Mouse (Mus musculus) intestine, embryonic 14.5 days (tissue): ENCODE measurements around the gene 4933407L21Rik. TPM values are rescaled to one million over a fixed set of nuclear protein-coding genes. Genes with fewer than 3 reads are reported as not detected.
"Not testable (repeated sequence)": the region's sequence is repeated elsewhere in the genome, so short reads cannot be mapped to it uniquely, and the experiment has no call there.

Source experiments
- ATAC-seq: fragments of 200-750 bp; cut with Nextera tagmentation; replicated peaks from 2 replicates; pipeline ENCODE4 v1.8.0; 2017; ENCODE audit warnings: low read depth, moderate number of reproducible peaks, moderate TSS enrichment, moderate library complexity; ENCODE audit not compliant: low FRiP score, low TSS enrichment
- DNase-seq: peaks from one replicate; pipeline ENCODE4 v3.0.0-alpha.2; 2018; ENCODE audit warnings: low spot score
- H3K27ac ChIP-seq: fragments of 300-500 bp; sonication (generic); 2 replicates; pipeline ENCODE4 v1.5.1; 2014; ENCODE audit warnings: low read depth, mild to moderate bottlenecking, control low read depth
- H3K27me3 ChIP-seq: fragments of 300-500 bp; sonication (generic); replicated peaks from 2 replicates; pipeline ENCODE4 v1.6.1; 2014; ENCODE audit warnings: low read length, control low read depth; ENCODE audit not compliant: control insufficient read depth, insufficient read depth
- H3K36me3 ChIP-seq: fragments of 300-500 bp; sonication (generic); 2 replicates; pipeline ENCODE4 v1.6.1; 2014; ENCODE audit warnings: low read length, control low read depth; ENCODE audit not compliant: control insufficient read depth, insufficient read depth
- H3K4me1 ChIP-seq: fragments of 300-500 bp; sonication (generic); replicated peaks from 2 replicates; pipeline ENCODE4 v1.6.1; 2014; ENCODE audit warnings: low read length, control low read depth, mixed read lengths; ENCODE audit not compliant: control insufficient read depth, insufficient read depth
- H3K4me2 ChIP-seq: fragments of 300-500 bp; sonication (generic); 2 replicates; pipeline ENCODE4 v1.6.1; 2014; ENCODE audit warnings: low read length
- H3K4me3 ChIP-seq: fragments of 300-500 bp; sonication (generic); 2 replicates; pipeline ENCODE4 v1.5.1; 2014; ENCODE audit warnings: low read depth, low read length, control low read depth, mixed read lengths
- H3K9ac ChIP-seq: fragments of 300-500 bp; sonication (generic); 2 replicates; pipeline ENCODE4 v1.6.1; 2014; ENCODE audit warnings: mild to moderate bottlenecking, low read length
- H3K9me3 ChIP-seq: fragments of 300-500 bp; sonication (generic); 2 replicates; pipeline ENCODE4 v1.6.1; 2016; ENCODE audit warnings: low read length, control low read depth; ENCODE audit not compliant: control insufficient read depth
- WGBS: fragments of 180-500 bp; shearing (Covaris S2); extraction: QIAGEN DNeasy Blood & Tissue Kit; methylation state at CpG from one replicate; pipeline ENCODE4 v1.1.7; 2014; 5-methylcytosine and 5-hydroxymethylcytosine counted together
- polyA plus RNA-seq: library from polyadenylated mRNA; unstranded; fragments of >200 nt; fragmentation: Nextera tagmentation; extraction: Ambion mirVana; gene quantifications from 2 replicates; pipeline ENCODE4 v1.2.1, GENCODE M21; 2014

4933407L21Rik gene
- polyA plus RNA-seq, 1 experiment from 2014 or later: 0.28 TPM

GRCm38 (mm10) chr1:85977709-85978108 lies 49.4 kb downstream of the 4933407L21Rik start:
- no peak overlapping the region for H3K4me2 ChIP-seq
- H3K9me3 ChIP-seq: no peaks in the 10 kb centered on the region
- no peak overlapping the region for H3K27ac ChIP-seq
- no peak overlapping the region for H3K9ac ChIP-seq
- no peaks in the 10 kb centered on the region for H3K27me3 ChIP-seq
- no peaks in the 10 kb centered on the region for H3K4me1 ChIP-seq
- H3K4me3 ChIP-seq: no peak overlapping the region
- no peaks in the 10 kb centered on the region for H3K36me3 ChIP-seq
- WGBS: 68% methylated on average over 3 of the region's 3 CpGs
- ATAC-seq (no peak), DNase-seq (no peak)

GRCm38 (mm10) chr1:85981738-85982357 lies 53.6 kb downstream of the 4933407L21Rik start:
- ATAC-seq (no peak), DNase-seq (no peak)
- Histone ChIP-seq H3K27me3 (no peaks in the 10 kb centered on the region), H3K9ac (no peak overlapping the region), H3K9me3 (no peaks in the 10 kb centered on the region), H3K4me3 (no peak overlapping the region), H3K36me3 (no peaks in the 10 kb centered on the region), H3K4me1 (no peaks in the 10 kb centered on the region), H3K4me2 (no peak overlapping the region), H3K27ac (no peak overlapping the region)
- 53% methylated on average over 7 of the region's 7 CpGs for WGBS

DNA sequence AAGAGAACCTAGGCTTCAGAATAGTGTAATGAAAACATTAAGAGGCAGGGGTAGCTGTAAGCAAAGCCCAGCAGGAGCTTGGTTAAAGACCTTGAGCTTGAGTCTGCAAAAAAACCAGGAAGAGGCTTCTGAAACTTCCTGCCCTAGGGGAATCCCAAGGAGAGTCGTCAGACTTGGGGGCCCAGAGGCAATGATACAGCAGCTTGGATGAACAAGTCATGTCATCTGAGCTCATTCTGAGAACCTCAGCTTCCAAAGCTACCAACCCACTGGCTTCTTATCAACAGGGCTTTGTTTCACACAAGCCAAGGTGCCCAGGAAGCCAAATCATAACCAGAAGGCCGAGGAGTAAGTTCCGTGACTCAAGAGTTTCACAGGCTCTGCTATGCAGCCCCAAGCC lies 57.5 kb downstream of the 4933407L21Rik start:
- ATAC-seq: no peak
- WGBS: 79% methylated on average over 3 of the region's 3 CpGs

DNA sequence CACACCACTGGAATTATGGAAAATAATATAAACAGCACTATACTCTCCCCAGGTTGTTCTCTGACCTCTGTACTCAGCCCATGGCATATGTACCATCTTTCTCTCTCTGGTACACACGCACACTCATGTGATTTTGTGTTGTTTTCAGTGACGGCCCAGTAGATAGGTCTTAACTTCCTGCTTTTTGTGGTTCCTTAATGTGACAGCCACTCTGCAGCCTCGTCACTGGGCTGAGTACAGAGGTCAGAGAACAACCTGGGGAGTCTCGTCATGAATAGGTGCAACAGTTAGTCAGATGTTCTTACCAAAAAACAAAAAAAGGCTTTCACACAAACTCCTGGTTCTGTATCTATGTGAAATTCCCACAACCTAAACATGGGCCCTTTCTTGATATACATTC lies 60.1 kb downstream of the 4933407L21Rik start:
- Histone ChIP-seq H3K4me2 (no peak overlapping the region), H3K9ac (no peak overlapping the region), H3K4me3 (no peak overlapping the region), H3K27me3 (no peaks in the 10 kb centered on the region), H3K9me3 (no peaks in the 10 kb centered on the region), H3K27ac (no peak overlapping the region), H3K4me1 (no peaks in the 10 kb centered on the region), H3K36me3 (no peaks in the 10 kb centered on the region)
- ATAC-seq (no peak), DNase-seq (no peak)
- 69% methylated on average over 4 of the region's 4 CpGs for WGBS

More for the DNA sequence above, 57.5 kb downstream of the 4933407L21Rik start:
- Histone ChIP-seq H3K9me3 (no peaks in the 10 kb centered on the region), H3K4me2 (no peak overlapping the region), H3K9ac (no peak overlapping the region), H3K4me3 (no peak overlapping the region), H3K27me3 (no peaks in the 10 kb centered on the region), H3K4me1 (no peaks in the 10 kb centered on the region), H3K27ac (no peak overlapping the region), H3K36me3 (no peaks in the 10 kb centered on the region)
- DNase-seq: no peak

GRCm38 (mm10) chr1:85988882-85989281 lies 60.6 kb downstream of the 4933407L21Rik start:
- not testable (repeated sequence) for H3K27ac ChIP-seq, H3K4me2 ChIP-seq, H3K27me3 ChIP-seq, H3K9me3 ChIP-seq, H3K4me3 ChIP-seq, H3K4me1 ChIP-seq, H3K9ac ChIP-seq, H3K36me3 ChIP-seq, DNase-seq, ATAC-seq
- WGBS: 87% methylated on average over 4 of the region's 4 CpGs

Other genes with a start within 250 kb of the 4933407L21Rik start
- 0.67 and 1.1 TPM in 2 replicates for gene A630001G21Rik, start 149.8 kb upstream of the 4933407L21Rik start, polyA plus RNA-seq
- 43.5 and 46.2 TPM in 2 replicates for gene Cab39, start 135.0 kb upstream of the 4933407L21Rik start, polyA plus RNA-seq
- 92.0 and 96.7 TPM in 2 replicates for gene Itm2c, start 34.2 kb upstream of the 4933407L21Rik start, polyA plus RNA-seq
- not detected in 2 replicates for gene Gpr55, start 32.5 kb downstream of the 4933407L21Rik start, polyA plus RNA-seq
- gene Spata3, start 88.3 kb downstream of the 4933407L21Rik start, polyA plus RNA-seq: not detected in 2 replicates
- gene 2810459M11Rik, start 117.4 kb downstream of the 4933407L21Rik start, polyA plus RNA-seq: 3.5 and 4.6 TPM in 2 replicates
- gene Psmd1, start 135.9 kb downstream of the 4933407L21Rik start, polyA plus RNA-seq: 160 and 174 TPM in 2 replicates
- gene Htr2b, start 183.5 kb downstream of the 4933407L21Rik start, polyA plus RNA-seq: 1.2 and 2.0 TPM in 2 replicates
- gene Gm21972, start 205.2 kb downstream of the 4933407L21Rik start, polyA plus RNA-seq: 0.26 TPM in 1 of 2 replicates, not detected in the other
- gene Armc9, start 226.3 kb downstream of the 4933407L21Rik start, polyA plus RNA-seq: 19.1 and 20.7 TPM in 2 replicates